In genomic region chr11:106271131-106271793, GRCm38 (mm10) we compare ENCODE assay signal across 7 mouse cellular contexts. TPM values are rescaled to one million over a fixed set of nuclear protein-coding genes. Genes with fewer than 3 reads are reported as not detected.
DNase-seq lines count a peak whose midpoint lies in the region; ATAC-seq and TF ChIP-seq lines count a peak whose summit lies in the region.

No protein-coding gene starts in this region.

- H3K9ac ChIP-seq in heart, postnatal 0 days (replicated peaks; ENCODE audit: low read depth, low read length): peak overlapping the region; percentile 99

- H3K27me3 ChIP-seq in heart, postnatal 0 days (ENCODE audit: control insufficient read depth, insufficient read depth, low read length): no peaks in the 10 kb centered on the region

- H3K27ac ChIP-seq in heart, postnatal 0 days (ENCODE audit: low read depth): peak overlapping the region; percentile 97

- H3K4me1 ChIP-seq in lung, adult 2 months (ENCODE audit: control insufficient read depth, insufficient read depth, low read length): peaks cover 40% of the 10 kb centered on the region
- peaks cover 47% of the 10 kb centered on the region for H3K4me1 ChIP-seq in heart, postnatal 0 days (ENCODE audit: control insufficient read depth, insufficient read depth)

- H3K36me3 ChIP-seq in heart, postnatal 0 days (replicated peaks; ENCODE audit: control insufficient read depth, insufficient read depth, low read length): peaks cover 11% of the 10 kb centered on the region

- TF ChIP-seq EP300 in heart, postnatal 0 days (IDR thresholded peaks at IDR 0.05; ENCODE audit: low read depth): no peak

- no peak; the same call in 1 of the 2 replicates for TF ChIP-seq POLR2A in lung, adult 2 months (IDR thresholded peaks at IDR 0.05; ENCODE audit: borderline replicate concordance, extremely low read depth, low read depth, low read length)

- 13% methylated on average over 5 of the region's 5 CpGs for WGBS in lung, adult 2 months
- 29% methylated on average over 5 of the region's 5 CpGs for WGBS in heart, postnatal 0 days

- peak overlapping the region; percentile 75 for H3K4me2 ChIP-seq in heart, postnatal 0 days (ENCODE audit: low read depth, low read length)

- H3K4me3 ChIP-seq in lung, adult 2 months (replicated peaks; ENCODE audit: extremely low read depth, low read depth, low read length): peak overlapping the region; percentile 85
- peak overlapping the region; percentile 99 for H3K4me3 ChIP-seq in heart, postnatal 0 days (ENCODE audit: low read depth, low read length)

- DNase-seq in lung, adult 2 months: no peak
- no peak for DNase-seq in lung, postnatal 10 days
- DNase-seq in cerebellum, postnatal 10 days: peak; percentile 51 to 56
- no peak for DNase-seq in heart, postnatal 0 days (ENCODE audit: low spot score)
- peak; percentile 23 to 42 for DNase-seq in lung, postnatal 4 days
- DNase-seq in layer of hippocampus, adult 8-10 months (ENCODE audit: low spot score in 2 of 2): no peak

- ATAC-seq in heart, postnatal 0 days (ENCODE audit: insufficient read depth, low read depth): no peak
- no peak for ATAC-seq in granulocyte monocyte progenitor cell, adult 5-6 weeks (replicated peaks; ENCODE audit: poor library complexity, severe bottlenecking)

- no peaks in the 10 kb centered on the region for H3K9me3 ChIP-seq in heart, postnatal 0 days (replicated peaks; ENCODE audit: control insufficient read depth, low read length)

- no peak for TF ChIP-seq CTCF in lung, adult 2 months (IDR thresholded peaks at IDR 0.05; ENCODE audit: insufficient read depth, low read length)
- no peak for TF ChIP-seq CTCF in heart, postnatal 0 days (IDR thresholded peaks at IDR 0.05; ENCODE audit: low read depth)

RNA-seq across cellular contexts. Expression of gene Smarcd2, which starts 1.5 kb away (rescaled TPM):
- polyA plus RNA-seq in lung, adult 2 months (2012; rRNA removed): 107 and 125 TPM in 2 replicates
- total RNA-seq in heart, postnatal 0 days (2014; rRNA removed; ENCODE audit: low replicate concordance): 32.9 and 43.0 TPM in 2 replicates
- 10.5 and 10.7 TPM in 2 replicates for polyA plus RNA-seq in heart, postnatal 0 days (2015; fragmentation: Nextera tagmentation; extraction: Ambion mirVana)
- 10 to 100 TPM; 29.1 to 34.7 (median 31.2) TPM for total RNA-seq in layer of hippocampus, adult 8-10 months (2022)
- total RNA-seq in granulocyte monocyte progenitor cell, adult 5-6 weeks (2014; fragmentation: Nextera tagmentation): 76.4 and 91.7 TPM in 2 replicates
- total RNA-seq in granulocyte monocyte progenitor cell, adult 5-6 weeks (2017): 200 and 221 TPM in 2 replicates

RNA-seq across cellular contexts. Expression of gene Tcam1, which starts 5.2 kb away (rescaled TPM):
- 0.05 and 0.06 TPM in 2 replicates for polyA plus RNA-seq in lung, adult 2 months (2012; rRNA removed)
- not detected in 2 replicates for total RNA-seq in heart, postnatal 0 days (2014; rRNA removed; ENCODE audit: low replicate concordance)
- 0.04 TPM in 1 of 2 replicates, not detected in the other for polyA plus RNA-seq in heart, postnatal 0 days (2015; fragmentation: Nextera tagmentation; extraction: Ambion mirVana)
- total RNA-seq in layer of hippocampus, adult 8-10 months (2022): under 1 TPM in 2 of 4 experiments, not detected in 2; 0.16 to 0.20 TPM
- total RNA-seq in granulocyte monocyte progenitor cell, adult 5-6 weeks (2014; fragmentation: Nextera tagmentation): 1.0 and 2.1 TPM in 2 replicates
- 1.4 and 1.9 TPM in 2 replicates for total RNA-seq in granulocyte monocyte progenitor cell, adult 5-6 weeks (2017)

RNA-seq across cellular contexts. Expression of gene Psmc5, which starts 15.3 kb away (rescaled TPM):
- 28.4 and 50.0 TPM in 2 replicates for polyA plus RNA-seq in lung, adult 2 months (2012; rRNA removed)
- 45.8 and 50.8 TPM in 2 replicates for total RNA-seq in heart, postnatal 0 days (2014; rRNA removed; ENCODE audit: low replicate concordance)
- 208 and 210 TPM in 2 replicates for polyA plus RNA-seq in heart, postnatal 0 days (2015; fragmentation: Nextera tagmentation; extraction: Ambion mirVana)
- total RNA-seq in layer of hippocampus, adult 8-10 months (2022): 100 to 1,000 TPM; 164 to 180 (median 176) TPM
- 106 and 108 TPM in 2 replicates for total RNA-seq in granulocyte monocyte progenitor cell, adult 5-6 weeks (2014; fragmentation: Nextera tagmentation)
- 108 and 116 TPM in 2 replicates for total RNA-seq in granulocyte monocyte progenitor cell, adult 5-6 weeks (2017)

RNA-seq across cellular contexts. Expression of gene Ftsj3, which starts 15.4 kb away (rescaled TPM):
- 7.0 and 10.0 TPM in 2 replicates for polyA plus RNA-seq in lung, adult 2 months (2012; rRNA removed)
- total RNA-seq in heart, postnatal 0 days (2014; rRNA removed; ENCODE audit: low replicate concordance): 21.2 and 32.7 TPM in 2 replicates
- 19.2 and 23.1 TPM in 2 replicates for polyA plus RNA-seq in heart, postnatal 0 days (2015; fragmentation: Nextera tagmentation; extraction: Ambion mirVana)
- 10 to 100 TPM; 28.9 to 33.3 (median 32.4) TPM for total RNA-seq in layer of hippocampus, adult 8-10 months (2022)
- 60.5 and 82.1 TPM in 2 replicates for total RNA-seq in granulocyte monocyte progenitor cell, adult 5-6 weeks (2014; fragmentation: Nextera tagmentation)
- total RNA-seq in granulocyte monocyte progenitor cell, adult 5-6 weeks (2017): 157 and 194 TPM in 2 replicates

RNA-seq across cellular contexts. Expression of gene Gh, which starts 30.4 kb away (rescaled TPM):
- 0.19 and 0.28 TPM in 2 replicates for polyA plus RNA-seq in lung, adult 2 months (2012; rRNA removed)
- not detected in 2 replicates for total RNA-seq in heart, postnatal 0 days (2014; rRNA removed; ENCODE audit: low replicate concordance)
- polyA plus RNA-seq in heart, postnatal 0 days (2015; fragmentation: Nextera tagmentation; extraction: Ambion mirVana): not detected in 2 replicates
- total RNA-seq in layer of hippocampus, adult 8-10 months (2022): 1 to 10 TPM in 1 of 4 experiments, under 1 TPM in 1, not detected in 2; 0.57 to 1.7 TPM
- total RNA-seq in granulocyte monocyte progenitor cell, adult 5-6 weeks (2014; fragmentation: Nextera tagmentation): not detected in 2 replicates
- not detected in 2 replicates for total RNA-seq in granulocyte monocyte progenitor cell, adult 5-6 weeks (2017)

Comparison
In these comparisons a context has a peak if more than half of its experiments do, and no peak if none do; other contexts are left out.
1. DNase-seq: peak in cerebellum, postnatal 10 days (2 of 2) and lung, postnatal 4 days (2 of 2); none in lung, adult 2 months (single experiment), lung, postnatal 10 days (single experiment), heart, postnatal 0 days (single experiment) and layer of hippocampus, adult 8-10 months (0 of 2).